Mouse (Mus musculus): ENCODE measurements around the gene Stat6. TPM values are rescaled to one million over a fixed set of nuclear protein-coding genes. Genes with fewer than 3 reads are reported as not detected.

The Stat6 gene
- polyA plus RNA-seq, 1 experiment: 7.4 TPM

- DNase-seq (ENCODE audit: low read depth): peak; percentile 32
- no peak for TF ChIP-seq POLR2A (IDR thresholded peaks at IDR 0.05; ENCODE audit: borderline replicate concordance, extremely low read depth, insufficient read depth, insufficient read length, poor library complexity, severe bottlenecking)
- 0 out of 2 replicates have a peak, but pooled peaks have one; percentile 3 for TF ChIP-seq CTCF (IDR thresholded peaks at IDR 0.05; ENCODE audit: borderline replicate concordance, extremely low read depth, insufficient read depth, insufficient read length)
Observed at GRCm38 (mm10) chr10:127665366-127666181, 22.8 kb downstream of the Stat6 start.

GRCm38 (mm10) chr10:127666501-127667268 is 23.9 kb downstream of the Stat6 start, which contains the start of gene Nemp1:
TSS of gene Nemp1 (plus strand) at chr10:127666901.
- no peak for TF ChIP-seq CTCF (IDR thresholded peaks at IDR 0.05; ENCODE audit: borderline replicate concordance, extremely low read depth, insufficient read depth, insufficient read length)
- 0 out of 2 replicates have a peak, but pooled peaks have one; percentile 10 for TF ChIP-seq POLR2A (IDR thresholded peaks at IDR 0.05; ENCODE audit: borderline replicate concordance, extremely low read depth, insufficient read depth, insufficient read length, poor library complexity, severe bottlenecking)
- DNase-seq (ENCODE audit: low read depth): peak; percentile 70

- peak; percentile 70 for DNase-seq (ENCODE audit: low read depth)
- TF ChIP-seq POLR2A (IDR thresholded peaks at IDR 0.05; ENCODE audit: borderline replicate concordance, extremely low read depth, insufficient read depth, insufficient read length, poor library complexity, severe bottlenecking): no peak
- no peak for TF ChIP-seq CTCF (IDR thresholded peaks at IDR 0.05; ENCODE audit: borderline replicate concordance, extremely low read depth, insufficient read depth, insufficient read length)
Observed at GRCm38 (mm10) chr10:127667269-127668092, 24.7 kb downstream of the Stat6 start.

- TF ChIP-seq POLR2A (IDR thresholded peaks at IDR 0.05; ENCODE audit: borderline replicate concordance, extremely low read depth, insufficient read depth, insufficient read length, poor library complexity, severe bottlenecking) (no peak), CTCF (IDR thresholded peaks at IDR 0.05; ENCODE audit: borderline replicate concordance, extremely low read depth, insufficient read depth, insufficient read length) (no peak)
- DNase-seq (ENCODE audit: low read depth): peak; percentile 78
Observed at GRCm38 (mm10) chr10:127668093-127669050, 25.6 kb downstream of the Stat6 start, which contains the start of gene Nab2. TSS of gene Nab2 (minus strand) at chr10:127668568.

GRCm38 (mm10) chr10:127669170-127669569 is 26.4 kb downstream of the Stat6 start:
- TF ChIP-seq CTCF (IDR thresholded peaks at IDR 0.05; ENCODE audit: borderline replicate concordance, extremely low read depth, insufficient read depth, insufficient read length) (no peak), POLR2A (IDR thresholded peaks at IDR 0.05; ENCODE audit: borderline replicate concordance, extremely low read depth, insufficient read depth, insufficient read length, poor library complexity, severe bottlenecking) (no peak)
- peak; percentile 40 for DNase-seq (ENCODE audit: low read depth)

GRCm38 (mm10) chr10:127670185-127670584 is 27.4 kb downstream of the Stat6 start:
- no peak for DNase-seq (ENCODE audit: low read depth)
- no peak for TF ChIP-seq POLR2A (IDR thresholded peaks at IDR 0.05; ENCODE audit: borderline replicate concordance, extremely low read depth, insufficient read depth, insufficient read length, poor library complexity, severe bottlenecking)

GRCm38 (mm10) chr10:127671276-127671675 is 28.5 kb downstream of the Stat6 start:
- no peak for DNase-seq (ENCODE audit: low read depth)
- TF ChIP-seq POLR2A (IDR thresholded peaks at IDR 0.05; ENCODE audit: borderline replicate concordance, extremely low read depth, insufficient read depth, insufficient read length, poor library complexity, severe bottlenecking) (no peak), CTCF (IDR thresholded peaks at IDR 0.05; ENCODE audit: borderline replicate concordance, extremely low read depth, insufficient read depth, insufficient read length) (peak; percentile 43; the same call in 1 of the 2 replicates)

- no peak for DNase-seq (ENCODE audit: low read depth)
- TF ChIP-seq POLR2A (IDR thresholded peaks at IDR 0.05; ENCODE audit: borderline replicate concordance, extremely low read depth, insufficient read depth, insufficient read length, poor library complexity, severe bottlenecking): no peak
- no peak for TF ChIP-seq CTCF (IDR thresholded peaks at IDR 0.05; ENCODE audit: borderline replicate concordance, extremely low read depth, insufficient read depth, insufficient read length)
Observed at GRCm38 (mm10) chr10:127674046-127674655, 31.4 kb downstream of the Stat6 start.

- no peak for TF ChIP-seq POLR2A (IDR thresholded peaks at IDR 0.05; ENCODE audit: borderline replicate concordance, extremely low read depth, insufficient read depth, insufficient read length, poor library complexity, severe bottlenecking)
- TF ChIP-seq CTCF (IDR thresholded peaks at IDR 0.05; ENCODE audit: borderline replicate concordance, extremely low read depth, insufficient read depth, insufficient read length): peak; percentile 75; the same call in 1 of the 2 replicates
Observed at GRCm38 (mm10) chr10:127674794-127675522, 32.2 kb downstream of the Stat6 start.

More at GRCm38 (mm10) chr10:127674794-127675522, 32.2 kb downstream of the Stat6 start:
- peak; percentile 90 for DNase-seq (ENCODE audit: low read depth)

Measured in brain, embryonic 14.5 days (tissue).